ENCODE assay signal across 29 mouse cellular contexts in the genomic region with DNA sequence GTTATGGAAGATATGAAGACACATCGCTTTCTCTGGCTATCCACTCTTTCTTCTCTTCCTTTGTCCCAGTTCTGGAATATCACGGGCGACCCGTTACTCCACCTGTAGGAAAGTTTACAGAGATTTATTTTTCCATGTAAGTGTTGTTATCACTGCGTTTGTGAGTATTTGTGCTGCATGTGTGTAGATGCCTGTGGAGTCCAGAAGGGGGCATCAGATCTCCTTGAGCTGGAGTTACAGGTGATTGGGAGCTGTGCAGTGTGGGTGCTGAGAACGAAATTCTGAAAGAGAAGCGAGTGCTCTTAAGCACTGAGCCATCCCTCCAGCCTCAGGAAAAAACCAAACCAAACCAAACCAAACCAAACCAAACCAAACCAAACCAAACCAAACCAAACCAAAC.
A peak's percentile ranks its signal among the peaks of the same experiment; 100 is the strongest.
DNase-seq lines count a peak whose midpoint lies in the region; ATAC-seq and TF ChIP-seq lines count a peak whose summit lies in the region.
"Had no signal": no experiment of that assay in that cellular context is flagged by ENCODE, and none has a peak within 500 bp of the region (broad histone marks: within the 10 kb centered on the region; RNA-seq: fewer than 3 reads in every experiment).

No protein-coding gene starts in this region.

- H3K27me3 ChIP-seq in heart, adult 2 months (ENCODE audit: control insufficient read depth, insufficient read depth, low read length), result no peaks in the 10 kb centered on the region
- H3K27me3 ChIP-seq in liver, postnatal 0 days (ENCODE audit: insufficient read depth, low read length), result no peaks in the 10 kb centered on the region
- H3K27me3 ChIP-seq: embryonic facial prominence, embryonic 13.5 days; forebrain, embryonic 12.5 days; heart, embryonic 12.5 days; liver, embryonic 12.5 days; neural tube, embryonic 12.5 days; stomach, embryonic 15.5 days had no signal

- H3K4me2 ChIP-seq in liver, postnatal 0 days (ENCODE audit: low read depth, low read length), result no peak overlapping the region
- H3K4me2 ChIP-seq: embryonic facial prominence, embryonic 13.5 days; forebrain, embryonic 12.5 days; heart, embryonic 12.5 days; liver, embryonic 12.5 days; lung, embryonic 14.5 days; neural tube, embryonic 12.5 days; stomach, embryonic 15.5 days had no signal

- 91% methylated on average over 7 of the region's 7 CpGs for WGBS in heart, adult 2 months
- 81% methylated on average over 7 of the region's 7 CpGs for WGBS in liver, postnatal 0 days (ENCODE audit: insufficient replicate concordance)

- DNase-seq in heart, adult 2 months, result no peak
- DNase-seq in heart, adult 18-20 months, result no peak
- DNase-seq in liver, postnatal 0 days, result no peak
- no peak for DNase-seq in liver
- peak; percentile 68 for DNase-seq in ES-CJ7 (ENCODE audit: low read depth, low spot score)
- no peak for DNase-seq in brain, embryonic 14.5 days (ENCODE audit: low read depth)
- no peak for DNase-seq in right cerebral cortex, adult 2 months (ENCODE audit: low spot score in 2 of 2)
- DNase-seq in spleen, postnatal 10 days (ENCODE audit: low spot score in 2 of 2), result no peak
- DNase-seq: adrenal gland, postnatal 10 days; cerebellum, adult 8-10 months; cerebellum, postnatal 36 days; embryo, embryonic 11 days; heart, postnatal 10 days; kidney, adult 8-10 months; kidney, postnatal 36 days; lung, embryonic 14.5 days; lung, postnatal 4 days; midbrain, embryonic 14.5 days; right cerebral cortex, postnatal 4 days; thymus, adult 18-20 months; thymus, postnatal 36 days had no signal

- H3K9ac ChIP-seq in heart, adult 2 months (ENCODE audit: low read depth, low read length), result no peak overlapping the region
- H3K9ac ChIP-seq in liver, postnatal 0 days (replicated peaks), result no peak overlapping the region
- H3K9ac ChIP-seq: embryonic facial prominence, embryonic 13.5 days; forebrain, embryonic 12.5 days; heart, embryonic 12.5 days; liver, embryonic 12.5 days; lung, embryonic 14.5 days; neural tube, embryonic 12.5 days; stomach, embryonic 15.5 days had no signal

- no peak overlapping the region for H3K27ac ChIP-seq in heart, adult 2 months
- H3K27ac ChIP-seq in liver, postnatal 0 days (ENCODE audit: low read depth), result no peak overlapping the region
- H3K27ac ChIP-seq: embryonic facial prominence, embryonic 13.5 days; forebrain, embryonic 12.5 days; left cerebral cortex, adult 2 months; liver, embryonic 12.5 days; neural tube, embryonic 12.5 days; stomach, embryonic 15.5 days had no signal

- TF ChIP-seq EP300 in heart, adult 2 months (IDR thresholded peaks at IDR 0.05; ENCODE audit: insufficient read depth, low read depth, low read length), result no peak
- no peak for TF ChIP-seq EP300 in liver, postnatal 0 days (IDR thresholded peaks at IDR 0.05; ENCODE audit: low read depth)

- no peak overlapping the region for H3K4me3 ChIP-seq in heart, adult 2 months
- no peak overlapping the region for H3K4me3 ChIP-seq in liver, postnatal 0 days (ENCODE audit: low read depth, low read length)
- H3K4me3 ChIP-seq: embryonic facial prominence, embryonic 13.5 days; erythroblast, embryonic 14.5 days; forebrain, embryonic 12.5 days; heart, embryonic 12.5 days; left cerebral cortex, adult 2 months; liver, embryonic 12.5 days; neural tube, embryonic 12.5 days; stomach, embryonic 15.5 days had no signal

- H3K79me2 ChIP-seq in heart, adult 2 months (replicated peaks; ENCODE audit: control insufficient read depth, insufficient read depth, low read length), result no peaks in the 10 kb centered on the region

- intact Hi-C loops in heart, adult 2 months (cut with DNase I), result no loop called here

- TF ChIP-seq POLR2A in heart, adult 2 months (IDR thresholded peaks at IDR 0.05; ENCODE audit: insufficient read depth, low read depth, low read length), result no peak
- TF ChIP-seq POLR2A in brain, embryonic 14.5 days (IDR thresholded peaks at IDR 0.05; ENCODE audit: borderline replicate concordance, extremely low read depth, insufficient read depth, insufficient read length, poor library complexity, severe bottlenecking), result no peak

- TF ChIP-seq CTCF in heart, adult 2 months (IDR thresholded peaks at IDR 0.05), result 0 out of 2 replicates have a peak, but pooled peaks have one; percentile 10
- TF ChIP-seq CTCF in liver, postnatal 0 days (IDR thresholded peaks at IDR 0.05; ENCODE audit: low read depth), result 0 out of 2 replicates have a peak, but pooled peaks have one; percentile 8
- peak; percentile 3; the same call in 1 of the 2 replicates for TF ChIP-seq CTCF in brain, embryonic 14.5 days (IDR thresholded peaks at IDR 0.05; ENCODE audit: borderline replicate concordance, extremely low read depth, insufficient read depth, insufficient read length)

- no peaks in the 10 kb centered on the region for H3K4me1 ChIP-seq in heart, adult 2 months (ENCODE audit: control insufficient read depth, insufficient read depth, low read length)
- no peaks in the 10 kb centered on the region for H3K4me1 ChIP-seq in liver, postnatal 0 days (ENCODE audit: insufficient read depth)
- H3K4me1 ChIP-seq: forebrain, embryonic 12.5 days; heart, embryonic 12.5 days; liver, embryonic 12.5 days; neural tube, embryonic 12.5 days; stomach, embryonic 15.5 days had no signal

- no peaks in the 10 kb centered on the region for H3K9me3 ChIP-seq in liver, postnatal 0 days (ENCODE audit: low read length)
- H3K9me3 ChIP-seq: embryonic facial prominence, embryonic 13.5 days; forebrain, embryonic 12.5 days; heart, embryonic 12.5 days; liver, embryonic 12.5 days; neural tube, embryonic 12.5 days; stomach, embryonic 15.5 days had no signal

- no peaks in the 10 kb centered on the region for H3K36me3 ChIP-seq in heart, adult 2 months (ENCODE audit: control insufficient read depth, insufficient read depth, low read length)
- no peaks in the 10 kb centered on the region for H3K36me3 ChIP-seq in liver, postnatal 0 days (replicated peaks; ENCODE audit: insufficient read depth, low read length)
- H3K36me3 ChIP-seq: embryonic facial prominence, embryonic 13.5 days; forebrain, embryonic 12.5 days; heart, embryonic 12.5 days; liver, embryonic 12.5 days; neural tube, embryonic 12.5 days; stomach, embryonic 15.5 days had no signal

- ATAC-seq in liver, postnatal 0 days, result no peak
- ATAC-seq: liver, embryonic 12.5 days had no signal
